Mouse (Mus musculus): ENCODE data around the gene Ttc13. TPM values are rescaled to one million over a fixed set of nuclear protein-coding genes. Genes with fewer than 3 reads are reported as not detected.

The Ttc13 gene
- polyA plus RNA-seq, 1 experiment, result 13.4 TPM

GRCm38 (mm10) chr8:124678246-124678645 is 43.5 kb downstream of the Ttc13 start:
- no peak for TF ChIP-seq GATA1 (IDR thresholded peaks at IDR 0.05; ENCODE audit: low read length)

- TF ChIP-seq GATA1 (IDR thresholded peaks at IDR 0.05; ENCODE audit: low read length), result no peak
Observed at GRCm38 (mm10) chr8:124677486-124677885, 44.3 kb downstream of the Ttc13 start.

- TF ChIP-seq GATA1 (IDR thresholded peaks at IDR 0.05; ENCODE audit: low read length), result no peak
Observed at GRCm38 (mm10) chr8:124677078-124677477, 44.7 kb downstream of the Ttc13 start.

GRCm38 (mm10) chr8:124676661-124677060 is 45.1 kb downstream of the Ttc13 start:
- TF ChIP-seq GATA1 (IDR thresholded peaks at IDR 0.05; ENCODE audit: low read length), result no peak

- no peak for TF ChIP-seq GATA1 (IDR thresholded peaks at IDR 0.05; ENCODE audit: low read length)
Observed at GRCm38 (mm10) chr8:124672345-124672744, 49.4 kb downstream of the Ttc13 start.

- TF ChIP-seq GATA1 (IDR thresholded peaks at IDR 0.05; ENCODE audit: low read length), result no peak
Observed at GRCm38 (mm10) chr8:124668798-124669197, 53.0 kb downstream of the Ttc13 start.

- no peak for TF ChIP-seq GATA1 (IDR thresholded peaks at IDR 0.05; ENCODE audit: low read length)
Observed at GRCm38 (mm10) chr8:124664414-124664813, 57.4 kb downstream of the Ttc13 start.

GRCm38 (mm10) chr8:124663874-124664230 is 57.9 kb downstream of the Ttc13 start:
- TF ChIP-seq GATA1 (IDR thresholded peaks at IDR 0.05; ENCODE audit: low read length), result no peak

- TF ChIP-seq GATA1 (IDR thresholded peaks at IDR 0.05; ENCODE audit: low read length), result no peak
Observed at GRCm38 (mm10) chr8:124663112-124663873, 58.5 kb downstream of the Ttc13 start, which contains the start of gene 2310022B05Rik. 2310022B05Rik (minus strand) TSS chr8:124663369.

- no peak for TF ChIP-seq GATA1 (IDR thresholded peaks at IDR 0.05; ENCODE audit: low read length)
Observed at GRCm38 (mm10) chr8:124662446-124663111, 59.2 kb downstream of the Ttc13 start.

GRCm38 (mm10) chr8:124661781-124662180 is 60.0 kb downstream of the Ttc13 start:
- no peak for TF ChIP-seq GATA1 (IDR thresholded peaks at IDR 0.05; ENCODE audit: low read length)

GRCm38 (mm10) chr8:124658415-124658814 is 63.4 kb downstream of the Ttc13 start:
- no peak for TF ChIP-seq GATA1 (IDR thresholded peaks at IDR 0.05; ENCODE audit: low read length)

GRCm38 (mm10) chr8:124657961-124658360 is 63.8 kb downstream of the Ttc13 start:
- no peak for TF ChIP-seq GATA1 (IDR thresholded peaks at IDR 0.05; ENCODE audit: low read length)

GRCm38 (mm10) chr8:124653568-124654475 is 68.0 kb downstream of the Ttc13 start:
- TF ChIP-seq GATA1 (IDR thresholded peaks at IDR 0.05; ENCODE audit: low read length), result no peak

- TF ChIP-seq GATA1 (IDR thresholded peaks at IDR 0.05; ENCODE audit: low read length), result no peak
Observed at GRCm38 (mm10) chr8:124652546-124652945, 69.2 kb downstream of the Ttc13 start.

GRCm38 (mm10) chr8:124651776-124652175 is 70.0 kb downstream of the Ttc13 start:
- TF ChIP-seq GATA1 (IDR thresholded peaks at IDR 0.05; ENCODE audit: low read length), result no peak

All from G1E-ER4 (cell line).